Mouse (Mus musculus) lung, postnatal 25 days (tissue): Measurements from ENCODE around the gene Ly6g6c.

Source experiments
- DNase-seq: peaks from one replicate; pipeline ENCODE4 v3.0.0; 2022; ENCODE audit warnings: low spot score

Gene Ly6g6c

DNA sequence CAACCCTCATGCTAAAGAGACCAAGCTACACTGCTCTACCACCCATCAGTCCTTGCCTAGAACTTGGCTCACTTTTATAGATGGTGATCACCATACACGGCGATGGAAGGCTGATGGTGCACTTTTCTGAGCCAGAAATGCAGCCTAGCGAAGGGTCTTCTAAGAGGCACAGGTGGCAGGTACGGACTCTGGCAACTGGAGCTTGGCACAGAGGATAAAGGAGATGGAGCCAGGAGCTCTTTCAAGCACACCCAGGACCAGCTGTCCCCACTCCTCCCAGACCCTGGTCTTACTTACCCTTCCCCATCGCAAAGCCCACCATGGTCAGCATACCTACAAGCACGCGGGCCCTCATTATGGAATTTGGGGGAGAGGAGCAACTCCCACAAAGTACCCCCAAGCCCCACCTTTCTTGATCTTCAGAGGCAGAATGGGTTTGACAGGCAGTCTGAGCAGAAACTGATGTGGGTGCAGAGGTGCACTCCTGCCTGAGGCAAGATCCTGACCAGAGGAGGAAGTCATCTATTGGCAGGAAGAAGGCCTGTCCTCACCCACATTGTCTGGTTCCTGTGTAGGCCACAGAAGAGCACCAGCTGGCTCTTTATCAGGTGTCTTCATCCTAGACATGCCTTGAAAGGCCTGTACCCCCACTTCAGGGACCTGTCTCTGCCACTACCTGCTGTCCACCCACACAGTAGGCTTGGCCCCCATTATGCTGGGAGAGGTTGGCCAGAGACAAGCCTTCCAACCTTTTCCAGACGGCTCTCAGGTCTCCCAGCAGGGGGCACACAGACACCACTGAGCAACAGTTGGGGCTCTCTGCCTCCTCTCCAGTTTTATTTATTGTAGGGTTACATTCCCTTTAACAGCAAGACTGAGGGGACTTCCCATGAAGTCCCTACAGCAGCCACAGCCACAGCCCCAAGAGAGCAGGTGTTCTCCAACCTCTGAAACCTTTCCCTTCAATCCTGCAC, 50.1 kb downstream of the Ly6g6c start, which contains the start of gene Ly6g5b:
TSS of gene Ly6g5b (minus strand) at position 383 of the 974 bp plus-strand sequence.
- DNase-seq = no peak
